Mouse (Mus musculus) embryonic fibroblast, embryonic 13.5 days (primary cell): ENCODE measurements around the gene 4930467E23Rik.
"Not testable (repeated sequence)": the region's sequence is repeated elsewhere in the genome, so short reads cannot be mapped to it uniquely, and the experiment has no call there.

Experiments used
- CTCF ChIP-seq: IDR thresholded peaks from 2 replicates; pipeline ENCODE4 v1.5.1; 2011; ENCODE audit warnings: mild to moderate bottlenecking, control low read depth, low read length, moderate library complexity, borderline replicate concordance; ENCODE audit not compliant: insufficient read depth
- POLR2A ChIP-seq: IDR thresholded peaks from 2 replicates; pipeline ENCODE4 v1.6.1; 2011; ENCODE audit warnings: low read depth, mild to moderate bottlenecking, control low read depth, low read length, moderate library complexity

DNA sequence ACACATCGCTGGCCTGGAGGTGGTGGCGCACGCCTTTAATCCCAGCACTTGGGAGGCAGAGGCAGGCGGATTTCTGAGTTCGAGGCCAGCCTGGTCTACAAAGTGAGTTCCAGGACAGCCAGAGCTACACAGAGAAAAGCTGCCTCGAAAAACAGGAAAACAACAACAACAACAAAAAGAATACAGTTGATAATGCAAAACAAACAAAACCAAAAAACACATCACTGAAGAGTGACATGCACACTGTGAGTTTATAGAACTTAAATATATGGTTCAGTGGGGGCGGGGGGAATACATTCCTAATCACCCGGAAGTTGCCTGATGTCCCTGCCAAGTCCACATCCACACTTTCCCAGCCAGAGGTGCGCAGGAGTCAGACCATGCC, 24.2 kb upstream of the 4930467E23Rik start:
- TF ChIP-seq CTCF, POLR2A: not testable (repeated sequence)
